Mouse (Mus musculus): ENCODE results near the gene Nova1.

DNA sequence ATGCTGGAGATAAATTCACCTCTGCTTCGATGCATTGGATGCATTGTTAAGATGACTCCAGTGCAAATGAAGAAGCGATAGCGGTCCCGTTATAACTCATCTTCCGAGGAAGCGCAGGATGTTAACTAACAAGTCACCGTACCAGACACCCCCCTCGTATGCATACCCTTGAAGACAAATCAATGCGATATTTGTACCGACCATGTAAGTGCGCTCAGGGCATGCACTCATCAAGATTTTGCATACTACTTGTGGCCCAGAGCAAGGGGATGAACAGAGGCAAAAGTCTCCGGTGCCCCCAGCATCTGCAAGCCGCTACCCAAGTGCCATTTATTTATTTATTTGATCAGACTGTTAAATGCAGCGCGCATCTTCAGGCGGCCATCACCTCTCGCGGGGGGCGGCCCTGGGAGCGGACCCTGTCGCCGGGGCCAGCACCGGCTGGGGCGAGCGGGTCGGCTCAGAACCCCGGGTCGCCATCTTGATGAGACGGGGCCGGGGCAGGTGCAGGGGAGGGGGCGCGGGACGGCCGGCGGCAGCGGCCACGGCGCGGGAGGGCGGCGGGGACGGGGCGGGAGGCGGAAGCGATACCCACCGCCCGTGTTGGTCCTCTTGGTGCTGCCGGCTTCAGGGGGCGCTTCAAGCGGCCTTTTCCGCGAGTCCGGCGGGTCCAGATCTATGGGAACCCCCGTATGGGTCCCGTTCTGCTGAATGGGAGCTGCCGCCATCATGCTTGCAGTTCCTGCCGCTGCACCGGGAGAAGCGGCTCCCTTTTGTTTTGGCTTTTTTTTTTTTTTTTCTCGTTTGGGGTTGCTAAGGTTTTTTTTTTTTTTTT lies 491 bp downstream of the Nova1 start:
- no peak for TF ChIP-seq CTCF (IDR thresholded peaks at IDR 0.05)
- no peak for TF ChIP-seq EP300 (IDR thresholded peaks at IDR 0.05)

Measured in lung, postnatal 0 days (tissue).